Mouse (Mus musculus) embryonic facial prominence, embryonic 12.5 days (tissue): ENCODE data around the gene Gm42420. TPM values are rescaled to one million over a fixed set of nuclear protein-coding genes. Genes with fewer than 3 reads are reported as not detected.

Source experiments
- ATAC-seq: fragments of 200-750 bp; cut with Nextera tagmentation; 2 replicates; pipeline ENCODE4 v1.8.0; 2017; ENCODE audit not compliant: insufficient number of reproducible peaks, insufficient read depth, low FRiP score, low TSS enrichment
- H3K27ac ChIP-seq: fragments of 300-500 bp; sonication (generic); 2 replicates; pipeline ENCODE4 v1.5.1; 2016; ENCODE audit warnings: mild to moderate bottlenecking
- H3K27me3 ChIP-seq: fragments of 300-500 bp; sonication (generic); 2 replicates; pipeline ENCODE4 v1.6.1; 2016; ENCODE audit warnings: mild to moderate bottlenecking, moderate library complexity
- H3K36me3 ChIP-seq: fragments of 300-500 bp; sonication (generic); 2 replicates; pipeline ENCODE4 v1.6.1; 2016; ENCODE audit warnings: mild to moderate bottlenecking
- H3K4me1 ChIP-seq: fragments of 300-500 bp; sonication (generic); 2 replicates; pipeline ENCODE4 v1.6.1; 2016
- H3K4me2 ChIP-seq: fragments of 300-500 bp; sonication (generic); replicated peaks from 2 replicates; pipeline ENCODE4 v1.6.1; 2016; ENCODE audit warnings: mild to moderate bottlenecking, moderate library complexity
- H3K4me3 ChIP-seq: fragments of 300-500 bp; sonication (generic); 2 replicates; pipeline ENCODE4 v1.5.1; 2016; ENCODE audit warnings: mild to moderate bottlenecking
- H3K9ac ChIP-seq: fragments of 300-500 bp; sonication (generic); 2 replicates; pipeline ENCODE4 v1.6.1; 2016; ENCODE audit warnings: mild to moderate bottlenecking, moderate library complexity
- H3K9me3 ChIP-seq: fragments of 300-500 bp; sonication (generic); 2 replicates; pipeline ENCODE4 v1.6.1; 2016; ENCODE audit warnings: mild to moderate bottlenecking, moderate library complexity
- WGBS: fragments of 180-500 bp; shearing (Covaris S2); methylation state at CpG from one replicate; pipeline ENCODE4 v1.1.7; 2016; 5-methylcytosine and 5-hydroxymethylcytosine counted together
- polyA plus RNA-seq: library from polyadenylated mRNA; unstranded; fragments of >200 nt; fragmentation: Nextera tagmentation; extraction: Ambion mirVana; gene quantifications from 2 replicates; pipeline ENCODE4 v1.2.1, GENCODE M21; 2016

The Gm42420 gene
- 1.9 TPM in 1 of 2 replicates, not detected in the other for polyA plus RNA-seq

DNA sequence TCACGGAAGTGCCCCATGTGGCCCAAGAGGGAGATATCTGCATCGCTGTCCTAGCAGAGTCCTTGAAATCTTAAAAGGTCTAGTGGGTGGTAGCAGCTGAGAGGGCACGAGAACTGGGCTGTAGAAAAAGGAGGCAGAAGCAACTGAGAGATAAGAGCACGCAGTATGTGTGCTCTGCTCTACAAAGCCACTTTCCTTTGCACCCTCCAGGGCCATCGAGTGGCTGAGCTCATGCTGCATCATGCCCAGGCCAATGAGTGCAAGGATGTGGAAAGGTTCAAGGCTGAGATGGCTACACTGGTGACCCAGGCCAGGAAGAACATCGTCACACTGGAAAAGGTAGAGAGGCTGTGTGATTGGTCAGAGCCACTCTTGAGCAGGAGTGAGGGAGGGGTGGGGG is at the start of gene Gm42420:
Gene Gm42420 (plus strand): TSS at position 237 of the 400 bp plus-strand sequence.
- H3K4me2 ChIP-seq = no peak within 1 kb of the TSS
- H3K27me3 ChIP-seq = no peaks in the 10 kb centered on the region
- no peak for ATAC-seq
- no peak within 1 kb of the TSS for H3K4me3 ChIP-seq
- no peaks in the 10 kb centered on the region for H3K9me3 ChIP-seq
- H3K27ac ChIP-seq = no peak within 1 kb of the TSS
- peaks cover 64% of the 10 kb centered on the region for H3K36me3 ChIP-seq
- H3K9ac ChIP-seq = no peak within 1 kb of the TSS
- H3K4me1 ChIP-seq = no peaks in the 10 kb centered on the region
- WGBS = 91% methylated on average over 6 of the region's 6 CpGs

DNA sequence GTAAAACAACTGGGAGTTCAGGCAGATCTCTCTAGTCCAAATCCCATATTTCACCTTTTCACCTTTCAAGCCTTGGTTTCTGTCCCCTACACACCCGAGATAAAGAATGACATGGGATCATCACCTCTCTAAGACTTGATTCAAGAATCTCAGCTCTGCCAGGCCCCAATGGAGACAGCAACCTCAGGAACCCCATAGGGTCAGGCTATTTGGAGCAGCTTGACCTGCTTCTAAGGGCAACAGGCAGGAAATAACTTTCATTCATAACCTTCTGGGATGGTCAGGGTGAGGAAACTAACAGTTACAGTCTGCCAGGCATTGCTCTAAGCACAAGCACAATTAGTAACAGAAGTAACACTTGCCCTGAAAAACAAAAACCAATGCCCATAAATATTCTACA is 48.9 kb upstream of the Gm42420 start:
- ATAC-seq = no peak
- H3K36me3 ChIP-seq = 0 out of 2 replicates have a peak, but pooled peaks cover 4% of the 10 kb centered on the region
- 24% methylated on average over 1 of the region's 1 CpGs for WGBS

DNA sequence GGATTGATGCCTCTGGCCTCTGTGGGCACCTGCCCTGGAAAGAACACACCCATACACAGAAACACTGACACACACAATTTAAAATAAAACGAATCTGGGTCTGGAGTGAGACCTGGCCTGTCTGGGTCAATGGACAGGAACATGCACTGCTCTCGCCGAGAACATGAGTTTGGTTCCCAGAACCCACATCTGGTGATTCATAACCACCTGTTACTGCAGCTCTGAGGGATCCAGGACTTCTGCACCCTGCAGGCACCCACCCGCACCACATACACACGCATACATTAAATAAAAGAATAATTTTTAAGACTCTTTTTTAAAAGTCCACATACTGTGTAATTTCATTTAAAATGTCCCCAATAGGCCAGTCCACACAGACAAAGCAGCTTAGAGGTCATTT is 48.3 kb upstream of the Gm42420 start:
- H3K9me3 ChIP-seq = peaks cover 3% of the 10 kb centered on the region; the same call in 1 of the 2 replicates
- no peak overlapping the region for H3K4me3 ChIP-seq
- H3K4me2 ChIP-seq = no peak overlapping the region
- H3K27me3 ChIP-seq = no peaks in the 10 kb centered on the region
- peaks cover 31% of the 10 kb centered on the region for H3K4me1 ChIP-seq
- 96% methylated on average over 5 of the region's 5 CpGs for WGBS
- 0 out of 2 replicates have a peak, but pooled peaks cover 4% of the 10 kb centered on the region for H3K36me3 ChIP-seq
- ATAC-seq = no peak
- H3K27ac ChIP-seq = no peak overlapping the region
- no peak overlapping the region for H3K9ac ChIP-seq

More for the DNA sequence above, 48.9 kb upstream of the Gm42420 start:
- no peak overlapping the region for H3K9ac ChIP-seq
- no peak overlapping the region for H3K27ac ChIP-seq
- H3K4me2 ChIP-seq = no peak overlapping the region
- peaks cover 30% of the 10 kb centered on the region for H3K4me1 ChIP-seq
- H3K4me3 ChIP-seq = no peak overlapping the region
- peaks cover 3% of the 10 kb centered on the region; the same call in 1 of the 2 replicates for H3K9me3 ChIP-seq
- H3K27me3 ChIP-seq = no peaks in the 10 kb centered on the region

DNA sequence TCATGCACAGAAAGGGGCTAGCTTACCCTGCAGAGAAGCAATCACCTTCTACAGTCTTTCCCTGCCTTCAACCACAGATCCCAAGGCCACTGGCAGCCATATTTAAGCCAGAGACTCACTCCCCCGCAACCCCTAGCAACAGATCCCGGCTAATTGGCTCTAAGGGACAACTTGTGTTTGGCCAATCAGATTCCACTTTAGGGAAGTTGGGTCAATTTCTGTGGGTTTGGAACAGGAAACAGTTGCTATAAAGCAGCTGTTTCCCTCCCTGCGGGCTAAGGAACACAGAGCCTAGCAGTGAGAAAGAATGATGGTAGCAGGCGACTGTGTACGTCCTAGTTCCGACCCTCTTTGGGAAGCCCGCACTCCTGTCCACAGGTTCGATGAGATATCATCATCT is 47.3 kb upstream of the Gm42420 start:
- ATAC-seq = no peak
- Histone ChIP-seq H3K9ac (no peak overlapping the region), H3K4me1 (peaks cover 41% of the 10 kb centered on the region), H3K4me3 (no peak overlapping the region), H3K36me3 (0 out of 2 replicates have a peak, but pooled peaks cover 4% of the 10 kb centered on the region), H3K27ac (peak overlapping the region; percentile 69; the same call in 1 of the 2 replicates), H3K4me2 (no peak overlapping the region), H3K9me3 (peaks cover 3% of the 10 kb centered on the region; the same call in 1 of the 2 replicates), H3K27me3 (no peaks in the 10 kb centered on the region)
- WGBS = 49% methylated on average over 8 of the region's 8 CpGs

- Histone ChIP-seq H3K36me3 (no peaks in the 10 kb centered on the region), H3K9ac (no peak overlapping the region), H3K9me3 (no peaks in the 10 kb centered on the region), H3K27me3 (no peaks in the 10 kb centered on the region), H3K27ac (peak overlapping the region; percentile 69), H3K4me1 (peaks cover 56% of the 10 kb centered on the region), H3K4me3 (no peak overlapping the region), H3K4me2 (peak overlapping the region; percentile 26; the same call in 1 of the 2 replicates)
- 9% methylated on average over 7 of the region's 7 CpGs for WGBS
- 0 out of 2 replicates have a peak, but pooled peaks have one; percentile 31 for ATAC-seq
These were observed 45.8 kb upstream of the Gm42420 start for GRCm38 (mm10) chr6:39539679-39540155.

DNA sequence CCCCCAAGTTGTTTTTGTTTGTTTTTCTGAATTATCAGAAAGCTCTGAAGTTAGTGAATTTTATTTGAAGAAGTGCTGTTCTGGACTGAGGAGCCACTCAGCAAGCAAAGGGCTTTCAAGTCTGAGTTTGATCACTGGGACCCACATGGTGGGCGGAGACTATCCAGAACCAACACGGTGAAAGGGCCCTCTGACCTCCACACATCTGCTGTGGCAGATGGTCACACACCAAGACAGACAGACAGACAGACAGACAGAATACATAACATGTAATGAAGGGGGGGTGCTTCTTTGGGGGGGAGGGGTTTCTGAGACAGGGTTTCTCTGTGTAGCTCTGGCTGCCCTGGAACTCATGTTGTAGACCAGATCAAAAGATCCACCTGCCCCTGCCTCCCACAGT is 45.0 kb upstream of the Gm42420 start:
- H3K27me3 ChIP-seq = no peaks in the 10 kb centered on the region
- no peak overlapping the region for H3K4me2 ChIP-seq
- no peak for ATAC-seq
- no peaks in the 10 kb centered on the region for H3K36me3 ChIP-seq
- no peak overlapping the region for H3K9ac ChIP-seq
- H3K4me1 ChIP-seq = peaks cover 61% of the 10 kb centered on the region
- 45% methylated on average over 2 of the region's 2 CpGs for WGBS
- no peak overlapping the region for H3K4me3 ChIP-seq
- no peaks in the 10 kb centered on the region for H3K9me3 ChIP-seq
- H3K27ac ChIP-seq = peak overlapping the region; percentile 69; the same call in 1 of the 2 replicates

DNA sequence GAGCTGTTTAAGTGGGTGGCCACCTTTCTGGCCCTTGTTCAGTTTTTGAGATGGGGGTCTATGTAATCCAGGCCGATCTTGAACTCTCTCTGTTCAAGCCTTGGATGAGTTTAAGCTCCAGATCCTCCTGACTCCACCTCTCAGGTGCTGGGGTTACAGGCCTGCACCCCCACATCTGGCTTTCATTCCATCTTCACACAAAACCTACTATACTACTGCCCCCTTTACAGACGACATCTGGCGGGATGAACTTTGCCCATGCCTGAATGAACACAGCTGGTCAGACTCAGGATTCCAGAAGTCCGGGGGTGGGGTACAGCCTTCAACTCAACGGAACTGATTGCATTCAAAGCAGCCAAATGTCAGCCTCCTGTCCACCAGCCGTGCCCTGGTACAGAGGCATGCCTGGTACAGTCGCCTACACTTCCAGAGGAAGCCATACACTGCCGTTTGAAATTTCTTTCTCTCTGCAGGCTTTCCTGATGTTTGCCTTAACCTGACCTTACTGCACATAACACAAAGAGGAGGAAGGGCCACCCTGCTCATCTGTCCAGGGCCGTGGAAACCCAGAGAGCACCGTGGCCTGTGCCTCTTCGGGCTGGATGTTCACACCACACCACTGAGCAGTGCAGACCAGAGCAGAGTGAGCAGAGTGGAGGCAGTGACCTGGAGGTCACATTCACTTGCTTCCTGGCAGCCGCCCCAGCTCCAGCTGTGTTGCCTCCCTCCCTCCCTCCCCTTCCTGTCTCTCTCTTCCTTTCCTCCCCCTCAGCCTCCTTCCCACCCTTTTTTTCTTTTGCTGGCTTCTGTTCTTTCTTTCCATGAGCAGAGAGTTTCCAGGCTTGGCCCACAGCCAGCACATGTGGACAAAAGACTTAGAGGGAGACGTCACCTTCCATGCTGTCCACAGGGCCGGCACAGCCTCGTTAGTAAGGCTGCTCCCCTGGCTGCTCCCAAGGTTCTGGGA is 42.6 kb upstream of the Gm42420 start:
- no peak overlapping the region for H3K4me3 ChIP-seq
- H3K27me3 ChIP-seq = no peaks in the 10 kb centered on the region
- no peaks in the 10 kb centered on the region for H3K9me3 ChIP-seq
- peak; percentile 89 for ATAC-seq
- H3K27ac ChIP-seq = peak overlapping the region; percentile 91
- no peaks in the 10 kb centered on the region for H3K36me3 ChIP-seq
- H3K4me2 ChIP-seq = peak overlapping the region; percentile 16
- H3K4me1 ChIP-seq = peaks cover 61% of the 10 kb centered on the region
- 12% methylated on average over 15 of the region's 15 CpGs for WGBS
- H3K9ac ChIP-seq = no peak overlapping the region

DNA sequence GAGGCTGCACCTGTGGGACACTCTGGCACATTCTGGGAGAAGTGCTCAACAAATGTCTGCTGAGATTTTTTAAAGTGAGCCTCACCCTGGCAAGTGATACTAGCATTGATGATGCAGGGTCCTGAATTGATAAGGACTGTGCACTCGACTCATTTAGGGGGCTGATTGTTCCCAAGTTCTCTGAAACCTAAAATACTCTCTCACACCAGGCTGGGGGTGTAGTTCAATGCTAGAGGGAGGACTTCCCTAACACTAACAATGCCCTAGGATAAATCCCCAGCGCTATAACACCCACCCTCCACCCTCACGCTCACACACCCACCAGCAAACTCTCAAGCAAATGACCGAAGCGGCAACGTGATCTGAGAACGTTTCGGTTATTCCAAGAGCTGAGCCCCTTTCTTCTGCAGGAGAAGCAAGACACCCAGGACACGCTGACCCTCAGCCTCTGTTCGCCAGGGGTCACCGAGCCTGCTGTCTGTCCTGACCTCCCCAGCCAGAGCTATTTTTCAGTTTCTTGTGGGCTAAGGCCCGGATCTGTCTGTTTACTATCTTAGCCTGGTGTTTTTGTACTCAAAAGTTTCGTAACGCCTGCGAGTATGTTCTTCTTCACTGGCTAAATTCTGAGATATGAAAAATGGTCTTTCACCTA is 41.7 kb upstream of the Gm42420 start:
- H3K27ac ChIP-seq = peak overlapping the region; percentile 91
- 0 out of 2 replicates have a peak overlapping the region, but pooled peaks have one; percentile 16 for H3K4me2 ChIP-seq
- peaks cover 52% of the 10 kb centered on the region for H3K4me1 ChIP-seq
- no peaks in the 10 kb centered on the region for H3K27me3 ChIP-seq
- no peak overlapping the region for H3K9ac ChIP-seq
- ATAC-seq = no peak
- H3K4me3 ChIP-seq = no peak overlapping the region
- WGBS = 30% methylated on average over 15 of the region's 15 CpGs
- no peaks in the 10 kb centered on the region for H3K9me3 ChIP-seq
- H3K36me3 ChIP-seq = no peaks in the 10 kb centered on the region

- no peaks in the 10 kb centered on the region for H3K36me3 ChIP-seq
- H3K4me1 ChIP-seq = peaks cover 36% of the 10 kb centered on the region
- whole genome bisulfite sequencing = 88% methylated on average over 7 of the region's 7 CpGs
- no peak overlapping the region for H3K4me3 ChIP-seq
- H3K9ac ChIP-seq = no peak overlapping the region
- H3K27ac ChIP-seq = no peak overlapping the region
- H3K9me3 ChIP-seq = no peaks in the 10 kb centered on the region
- H3K4me2 ChIP-seq = no peak overlapping the region
- no peaks in the 10 kb centered on the region for H3K27me3 ChIP-seq
- no peak for ATAC-seq
These were observed 40.1 kb upstream of the Gm42420 start for GRCm38 (mm10) chr6:39545474-39545873.

DNA sequence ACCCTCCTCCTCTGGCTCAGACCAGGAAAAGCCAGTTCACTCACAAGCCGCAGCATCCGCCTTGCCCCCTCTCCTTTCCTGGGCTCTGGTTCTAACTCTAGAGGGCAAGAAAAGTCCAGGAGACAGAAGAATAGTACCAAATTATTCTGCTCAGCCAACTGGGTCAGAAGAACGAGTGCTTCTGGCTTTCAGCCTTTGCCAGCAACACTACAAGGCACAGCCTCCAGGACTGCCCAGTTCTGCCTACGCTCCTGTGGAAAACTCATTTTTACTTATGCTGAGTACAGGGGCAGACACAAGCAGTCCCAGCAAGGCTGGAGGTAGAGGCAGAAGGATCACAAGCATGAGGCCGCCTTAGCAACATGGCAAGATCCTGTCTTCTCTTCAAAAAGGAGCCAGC is 37.5 kb upstream of the Gm42420 start:
- H3K27me3 ChIP-seq = no peaks in the 10 kb centered on the region
- WGBS = 82% methylated on average over 5 of the region's 5 CpGs
- no peak overlapping the region for H3K9ac ChIP-seq
- H3K9me3 ChIP-seq = no peaks in the 10 kb centered on the region
- H3K4me3 ChIP-seq = no peak overlapping the region
- no peak for ATAC-seq
- H3K4me2 ChIP-seq = no peak overlapping the region
- peaks cover 28% of the 10 kb centered on the region for H3K4me1 ChIP-seq
- no peak overlapping the region for H3K27ac ChIP-seq
- H3K36me3 ChIP-seq = peaks cover 4% of the 10 kb centered on the region; the same call in 1 of the 2 replicates

DNA sequence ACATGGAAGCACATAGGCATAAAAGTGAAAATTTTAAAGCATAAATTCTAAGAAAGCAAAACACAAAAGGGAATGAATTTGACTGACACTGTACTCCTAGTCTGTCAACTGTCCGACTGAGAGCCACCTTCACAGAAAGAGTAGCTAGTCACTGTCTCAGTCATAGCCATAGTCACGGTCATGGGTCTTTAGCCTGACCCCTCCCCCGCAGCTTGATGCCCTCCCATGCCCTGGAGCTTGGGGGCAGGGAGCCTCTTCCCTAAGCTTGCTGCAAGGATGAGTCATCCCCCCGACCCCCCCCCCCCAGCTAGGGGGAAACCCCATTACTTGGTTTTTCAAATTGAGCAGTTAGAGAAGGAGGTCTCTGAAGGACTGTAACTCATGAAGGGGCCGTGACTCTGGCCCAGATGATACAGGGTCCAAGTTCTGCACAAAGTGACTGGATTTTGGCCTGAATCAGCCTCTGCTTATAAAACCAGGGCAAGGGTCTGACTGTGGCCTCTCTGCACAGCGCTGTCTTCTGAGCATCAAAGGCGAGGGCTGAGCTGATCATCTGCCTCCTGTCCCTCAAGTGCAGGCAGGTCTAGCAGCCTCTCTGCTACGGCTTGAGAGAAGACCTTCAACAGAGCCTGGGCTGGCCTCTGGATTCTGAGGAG is 33.4 kb upstream of the Gm42420 start:
- H3K9me3 ChIP-seq = no peaks in the 10 kb centered on the region
- H3K27ac ChIP-seq = peak overlapping the region; percentile 30; the same call in 1 of the 2 replicates
- H3K36me3 ChIP-seq = peaks cover 4% of the 10 kb centered on the region
- H3K4me3 ChIP-seq = no peak overlapping the region
- WGBS = 62% methylated on average over 8 of the region's 8 CpGs
- H3K9ac ChIP-seq = no peak overlapping the region
- H3K4me1 ChIP-seq = peaks cover 30% of the 10 kb centered on the region
- ATAC-seq = no peak
- H3K4me2 ChIP-seq = no peak overlapping the region
- no peaks in the 10 kb centered on the region for H3K27me3 ChIP-seq
